Comparison of ENCODE assay signal across 8 mouse cellular contexts in genomic region chr2:167675120-167675909, GRCm38 (mm10). TPM values are rescaled to one million over a fixed set of nuclear protein-coding genes. Genes with fewer than 3 reads are reported as not detected.
DNase-seq lines count a peak whose midpoint lies in the region; TF ChIP-seq lines count a peak whose summit lies in the region.

No protein-coding gene starts in this region.

- peaks cover 0 to 2% of the 10 kb centered on the region in 2 experiments; a peak in 2 of 4 replicates for H3K36me3 ChIP-seq in MEL (ENCODE audit: control insufficient read depth in 1 of 2, insufficient read depth in 2 of 2, low read length in 2 of 2)

- no peak for TF ChIP-seq EP300 in MEL (IDR thresholded peaks at IDR 0.05; ENCODE audit: low read depth in 1 of 2, low read length in 2 of 2)

- TF ChIP-seq POLR2A in MEL (IDR thresholded peaks at IDR 0.05; ENCODE audit: control insufficient read depth in 1 of 2, insufficient read depth in 1 of 2, low read depth in 1 of 2, low read length in 2 of 2, poor library complexity in 1 of 2), result no peak

- peak; percentile 65 to 74 for DNase-seq in heart, postnatal 10 days
- DNase-seq in heart, adult 9 months (ENCODE audit: low spot score in 2 of 2), result no peak
- DNase-seq in A20 (ENCODE audit: low read depth, low spot score) (peak; percentile 70), MEL (ENCODE audit: low read depth, low spot score) (peak; percentile 53)
- peak; percentile 70 for DNase-seq in induced T-regulatory cell, adult 2 months (ENCODE audit: low read depth)
- DNase-seq in thymus, postnatal 0 days (ENCODE audit: low spot score), result peak; percentile 58
- DNase-seq in frontal cortex, postnatal 14 days (ENCODE audit: low spot score in 2 of 2), result no peak
- DNase-seq in layer of hippocampus, adult 9-10 months (ENCODE audit: low spot score), result no peak

- peak; percentile 53 for TF ChIP-seq RAD21 in MEL (IDR thresholded peaks at IDR 0.05; ENCODE audit: low read depth, low read length)

- intact Hi-C loops in heart, postnatal 10 days (cut with DNase I), result loop anchor here (1.0 to 2.0 kb wide), 2 partner anchors 34 to 145 kb away; no protein-coding TSS in a partner anchor

- H3K79me2 ChIP-seq in MEL (ENCODE audit: control insufficient read depth, insufficient read depth, low read length, poor library complexity), result no peaks in the 10 kb centered on the region

- peak; percentile 61 to 80 (median 69) for TF ChIP-seq CTCF in MEL (IDR thresholded peaks at IDR 0.05 in 2 of 3, conservative IDR thresholded peaks at IDR 0.05 in 1 of 3; ENCODE audit: control insufficient read depth in 1 of 3, insufficient read depth in 1 of 3, low read depth in 2 of 3, low read length in 3 of 3, poor library complexity in 1 of 3, severe bottlenecking in 1 of 3)

- H3K27me3 ChIP-seq in MEL (ENCODE audit: control insufficient read depth in 1 of 2, insufficient read depth in 2 of 2, low read length in 2 of 2), result no peaks in the 10 kb centered on the region

- H3K27ac ChIP-seq in MEL (ENCODE audit: control insufficient read depth, low read depth, low read length), result no peak overlapping the region

- H3K9me3 ChIP-seq in MEL (replicated peaks; ENCODE audit: insufficient read depth, low read length), result no peaks in the 10 kb centered on the region

- H3K4me3 ChIP-seq in MEL (ENCODE audit: control insufficient read depth in 1 of 2, insufficient read depth in 1 of 2, low read depth in 2 of 2, low read length in 2 of 2), result no peak overlapping the region

- no peak overlapping the region for H3K9ac ChIP-seq in MEL (ENCODE audit: control insufficient read depth, low read depth, low read length, poor library complexity, severe bottlenecking)

- H3K4me1 ChIP-seq in MEL (ENCODE audit: control insufficient read depth in 1 of 2, insufficient read depth in 2 of 2, low read length in 2 of 2), result peaks cover 0 to 6% of the 10 kb centered on the region in 2 experiments; a peak in 1 of 4 replicates

TF ChIP-seq in MEL, 35 proteins besides CTCF, POLR2A, EP300 and RAD21:
- TF ChIP-seq SMC3 (IDR thresholded peaks at IDR 0.05; ENCODE audit: low read depth, low read length), result peak; percentile 67
- TF ChIP-seq ZC3H11A (IDR thresholded peaks at IDR 0.05; ENCODE audit: low read depth, low read length), result peak; percentile 24
- no peak for TF ChIP-seq MYB (IDR thresholded peaks at IDR 0.05; ENCODE audit: low read depth, low read length)

RNA-seq across cellular contexts. Expression of gene Cebpb, which starts 13.4 kb away (rescaled TPM):
- total RNA-seq in heart, postnatal 10 days (2021), result 100 to 1,000 TPM in 1 of 2 experiments, 10 to 100 TPM in 1; 31.0 to 100 TPM
- total RNA-seq in MEL (2012; rRNA removed), result 9.9 and 20.8 TPM in 2 replicates
- polyA plus RNA-seq in MEL (2012; ENCODE audit: insufficient read depth in 1 of 2, insufficient read length in 2 of 2, low read depth in 1 of 2, low replicate concordance in 2 of 2, missing spikeins in 1 of 2), result 10 to 100 TPM in 1 of 2 experiments, not detected in 1; 10.7 TPM
- 7.3 and 7.8 TPM in 2 replicates for polyA plus RNA-seq in thymus, postnatal 0 days (2015; fragmentation: Nextera tagmentation; extraction: Ambion mirVana)

RNA-seq across cellular contexts. Expression of gene Gm20431, which starts 14.0 kb away (rescaled TPM):
- total RNA-seq in heart, postnatal 10 days (2021), result 10 to 100 TPM; 21.6 to 23.2 TPM
- total RNA-seq in MEL (2012; rRNA removed), result 5.2 and 8.1 TPM in 2 replicates
- polyA plus RNA-seq in MEL (2012; ENCODE audit: insufficient read depth in 1 of 2, insufficient read length in 2 of 2, low read depth in 1 of 2, low replicate concordance in 2 of 2, missing spikeins in 1 of 2), result 1 to 10 TPM in 1 of 2 experiments, not detected in 1; 5.9 TPM
- 6.7 and 7.1 TPM in 2 replicates for polyA plus RNA-seq in thymus, postnatal 0 days (2015; fragmentation: Nextera tagmentation; extraction: Ambion mirVana)

RNA-seq across cellular contexts. Expression of gene Tmem189, which starts 14.3 kb away (rescaled TPM):
- 10 to 100 TPM; 37.9 to 40.5 TPM for total RNA-seq in heart, postnatal 10 days (2021)
- total RNA-seq in MEL (2012; rRNA removed), result 18.2 and 21.7 TPM in 2 replicates
- 10 to 100 TPM in 1 of 2 experiments, not detected in 1; 46.5 TPM for polyA plus RNA-seq in MEL (2012; ENCODE audit: insufficient read depth in 1 of 2, insufficient read length in 2 of 2, low read depth in 1 of 2, low replicate concordance in 2 of 2, missing spikeins in 1 of 2)
- 43.7 and 47.7 TPM in 2 replicates for polyA plus RNA-seq in thymus, postnatal 0 days (2015; fragmentation: Nextera tagmentation; extraction: Ambion mirVana)

RNA-seq across cellular contexts. Expression of gene Ube2v1, which starts 43.4 kb away (rescaled TPM):
- 100 to 1,000 TPM; 120 to 121 TPM for total RNA-seq in heart, postnatal 10 days (2021)
- total RNA-seq in MEL (2012; rRNA removed), result 156 and 164 TPM in 2 replicates
- 100 to 1,000 TPM in 1 of 2 experiments, not detected in 1; 343 TPM for polyA plus RNA-seq in MEL (2012; ENCODE audit: insufficient read depth in 1 of 2, insufficient read length in 2 of 2, low read depth in 1 of 2, low replicate concordance in 2 of 2, missing spikeins in 1 of 2)
- polyA plus RNA-seq in thymus, postnatal 0 days (2015; fragmentation: Nextera tagmentation; extraction: Ambion mirVana), result 215 and 236 TPM in 2 replicates

Comparison
In these comparisons a context has a peak if more than half of its experiments do, and no peak if none do; other contexts are left out.
1. DNase-seq: peak in heart, postnatal 10 days (2 of 2), A20 (single experiment), MEL (single experiment), induced T-regulatory cell, adult 2 months (single experiment) and thymus, postnatal 0 days (single experiment); none in heart, adult 9 months (0 of 2), frontal cortex, postnatal 14 days (0 of 2) and layer of hippocampus, adult 9-10 months (single experiment).